Mouse (Mus musculus): ENCODE results near the gene Rccd1. TPM values are rescaled to one million over a fixed set of nuclear protein-coding genes. Genes with fewer than 3 reads are reported as not detected.

The Rccd1 gene
- total RNA-seq, 2 experiments from 2014 or later: 6.8 to 7.6 TPM

GRCm38 (mm10) chr7:80269751-80270255 lies 54.5 kb downstream of the Rccd1 start:
- DNase-seq: peak in 1 of 2 experiments; percentile 53
- intact Hi-C loops (cut with DNase I): no loop called here

- intact Hi-C loops (cut with DNase I): no loop called here
- peak; percentile 94 to 96 for DNase-seq
These were observed 55.1 kb downstream of the Rccd1 start, which contains the start of gene Vps33b for GRCm38 (mm10) chr7:80268897-80269750. Vps33b (plus strand) TSS chr7:80269649.

- intact Hi-C loops (cut with DNase I): no loop called here
- no peak for DNase-seq
These were observed 56.5 kb downstream of the Rccd1 start for GRCm38 (mm10) chr7:80267764-80268163.

- intact Hi-C loops (cut with DNase I): no loop called here
These were observed 59.6 kb downstream of the Rccd1 start for GRCm38 (mm10) chr7:80264606-80265005.

GRCm38 (mm10) chr7:80261372-80261990 lies 62.8 kb downstream of the Rccd1 start:
- intact Hi-C loops (cut with DNase I): no loop called here
- DNase-seq: no peak

More at GRCm38 (mm10) chr7:80264606-80265005, 59.6 kb downstream of the Rccd1 start:
- no peak for DNase-seq

GRCm38 (mm10) chr7:80260625-80261371 lies 63.5 kb downstream of the Rccd1 start, which contains the start of gene Ngrn:
Ngrn (plus strand) TSS chr7:80261215.
- intact Hi-C loops (cut with DNase I): no loop called here

GRCm38 (mm10) chr7:80257706-80258105 lies 66.5 kb downstream of the Rccd1 start:
- intact Hi-C loops (cut with DNase I): no loop called here
- no peak for DNase-seq

More at GRCm38 (mm10) chr7:80260625-80261371, 63.5 kb downstream of the Rccd1 start, which contains the start of gene Ngrn:
- DNase-seq: peak; percentile 80 to 88

GRCm38 (mm10) chr7:80255981-80256380 lies 68.3 kb downstream of the Rccd1 start:
- no peak for DNase-seq
- intact Hi-C loops (cut with DNase I): no loop called here

- intact Hi-C loops (cut with DNase I): no loop called here
- no peak for DNase-seq
These were observed 71.4 kb downstream of the Rccd1 start for GRCm38 (mm10) chr7:80252886-80253285.

- intact Hi-C loops (cut with DNase I): no loop called here
- DNase-seq: no peak
These were observed 71.8 kb downstream of the Rccd1 start for GRCm38 (mm10) chr7:80252437-80252836.

GRCm38 (mm10) chr7:80246859-80247258 lies 77.4 kb downstream of the Rccd1 start:
- intact Hi-C loops (cut with DNase I): no loop called here

GRCm38 (mm10) chr7:80246148-80246721 lies 78.0 kb downstream of the Rccd1 start, which contains the start of gene Ttll13:
Ttll13 (plus strand) TSS chr7:80246376.
- intact Hi-C loops (cut with DNase I): no loop called here
- peak; percentile 97 to 98 for DNase-seq

More at GRCm38 (mm10) chr7:80246859-80247258, 77.4 kb downstream of the Rccd1 start:
- no peak for DNase-seq

- no peak for DNase-seq
- intact Hi-C loops (cut with DNase I): no loop called here
These were observed 79.4 kb downstream of the Rccd1 start for GRCm38 (mm10) chr7:80244851-80245250.

Other genes starting within 250 kb of the Rccd1 start
- 1,000 to 10,000 TPM; 1,322 to 1,446 TPM for gene Idh2, start 209.1 kb downstream of the Rccd1 start, total RNA-seq (2021)
- 10 to 100 TPM; 12.9 to 13.4 TPM for gene Sema4b, start 137.6 kb downstream of the Rccd1 start, total RNA-seq (2021)
- gene Cib1, start 91.6 kb downstream of the Rccd1 start, total RNA-seq (2021): 10 to 100 TPM; 18.1 to 22.5 TPM
- 1 to 10 TPM; 1.9 TPM for gene Gdpgp1, start 91.6 kb downstream of the Rccd1 start, total RNA-seq (2021)
- gene Ttll13, start 78.1 kb downstream of the Rccd1 start, total RNA-seq (2021): under 1 TPM; 0.46 to 0.55 TPM
- 10 to 100 TPM; 25.2 to 25.6 TPM for gene Ngrn, start 63.2 kb downstream of the Rccd1 start, total RNA-seq (2021)
- 1 to 10 TPM; 7.0 to 7.4 TPM for gene Vps33b, start 54.8 kb downstream of the Rccd1 start, total RNA-seq (2021)
- gene Prc1, start 30.0 kb downstream of the Rccd1 start, total RNA-seq (2021): 10 to 100 TPM; 12.4 to 19.8 TPM
- 10 to 100 TPM; 17.9 to 19.2 TPM for gene Unc45a, start 16.6 kb upstream of the Rccd1 start, total RNA-seq (2021)
- gene Hddc3, start 18.6 kb upstream of the Rccd1 start, total RNA-seq (2021): 10 to 100 TPM; 29.7 to 31.3 TPM
- gene Man2a2, start 46.9 kb upstream of the Rccd1 start, total RNA-seq (2021): 10 to 100 TPM; 68.8 to 69.3 TPM
- gene Fes, start 63.5 kb upstream of the Rccd1 start, total RNA-seq (2021): 10 to 100 TPM; 16.7 to 18.2 TPM
- 100 to 1,000 TPM; 115 to 127 TPM for gene Furin, start 81.0 kb upstream of the Rccd1 start, total RNA-seq (2021)
- gene Blm, start 210.7 kb upstream of the Rccd1 start, total RNA-seq (2021): 1 to 10 TPM; 3.2 to 4.2 TPM